Mouse (Mus musculus) WW6 (cell line): Measurements from ENCODE around the gene Sin3a.

Source experiments
- DNase-seq: peaks from one replicate; pipeline ENCODE4 v3.0.0-alpha.2; 2013; ENCODE audit warnings: low read depth, low spot score

Gene Sin3a

DNA sequence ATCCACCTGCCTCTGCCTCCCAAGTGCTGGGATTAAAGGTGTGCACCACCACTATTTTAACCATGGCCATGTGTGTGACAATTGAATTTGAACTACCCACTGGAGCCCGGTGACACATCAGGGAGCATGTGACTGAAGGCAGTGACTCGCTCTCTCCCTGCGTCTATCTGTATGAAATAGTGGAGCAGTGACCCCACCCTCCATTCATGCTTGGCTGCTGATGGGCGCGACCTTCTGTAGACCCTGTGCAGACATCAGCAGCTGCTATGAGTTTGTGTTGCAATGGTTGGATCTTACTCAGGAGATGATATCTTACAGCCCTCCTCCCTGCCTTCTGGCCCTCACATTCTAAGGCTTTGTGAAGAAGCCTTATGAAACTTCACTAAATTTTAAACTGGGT, 96.6 kb downstream of the Sin3a start:
- DNase-seq = no peak
